Mouse (Mus musculus) hindbrain, embryonic 12.5 days (tissue): ENCODE measurements around the gene Qrfp. TPM values are rescaled to one million over a fixed set of nuclear protein-coding genes. Genes with fewer than 3 reads are reported as not detected.

ENCODE experiments used
- ATAC-seq: fragments of 200-750 bp; cut with Nextera tagmentation; 2 replicates; pipeline ENCODE4 v1.8.0; 2017; ENCODE audit warnings: moderate TSS enrichment; ENCODE audit not compliant: low FRiP score
- H3K27ac ChIP-seq: fragments of 300-500 bp; sonication (generic); 2 replicates; pipeline ENCODE4 v1.5.1; 2016; ENCODE audit warnings: mild to moderate bottlenecking
- H3K27me3 ChIP-seq: fragments of 300-500 bp; sonication (generic); 2 replicates; pipeline ENCODE4 v1.6.1; 2016; ENCODE audit warnings: mild to moderate bottlenecking
- H3K36me3 ChIP-seq: fragments of 300-500 bp; sonication (generic); 2 replicates; pipeline ENCODE4 v1.6.1; 2016; ENCODE audit warnings: mild to moderate bottlenecking
- H3K4me1 ChIP-seq: fragments of 300-500 bp; sonication (generic); 2 replicates; pipeline ENCODE4 v1.6.1; 2016
- H3K4me2 ChIP-seq: fragments of 300-500 bp; sonication (generic); replicated peaks from 2 replicates; pipeline ENCODE4 v1.6.1; 2016; ENCODE audit warnings: mild to moderate bottlenecking
- H3K4me3 ChIP-seq: fragments of 300-500 bp; sonication (generic); 2 replicates; pipeline ENCODE4 v1.5.1; 2016; ENCODE audit warnings: mild to moderate bottlenecking
- H3K9ac ChIP-seq: fragments of 300-500 bp; sonication (generic); 2 replicates; pipeline ENCODE4 v1.6.1; 2016; ENCODE audit warnings: mild to moderate bottlenecking, moderate library complexity
- H3K9me3 ChIP-seq: fragments of 300-500 bp; sonication (generic); replicated peaks from 2 replicates; pipeline ENCODE4 v1.6.1; 2016; ENCODE audit warnings: mild to moderate bottlenecking
- WGBS: fragments of 180-500 bp; shearing (Covaris S2); methylation state at CpG from one replicate; pipeline ENCODE4 v1.1.7; 2016; 5-methylcytosine and 5-hydroxymethylcytosine counted together
- polyA plus RNA-seq: library from polyadenylated mRNA; unstranded; fragments of >200 nt; fragmentation: Nextera tagmentation; extraction: Ambion mirVana; gene quantifications from 2 replicates; pipeline ENCODE4 v1.2.1, GENCODE M21; 2016

Qrfp gene
- 0.10 and 0.18 TPM in 2 replicates for polyA plus RNA-seq

GRCm38 (mm10) chr2:31810444-31810843, at the start of gene Qrfp:
Qrfp (minus strand) TSS chr2:31810580.
- Histone ChIP-seq H3K27ac (no peak within 1 kb of the TSS), H3K4me2 (no peak within 1 kb of the TSS), H3K36me3 (no peaks in the 10 kb centered on the region), H3K27me3 (0 out of 2 replicates have a peak, but pooled peaks cover 7% of the 10 kb centered on the region), H3K9ac (no peak within 1 kb of the TSS), H3K4me3 (no peak within 1 kb of the TSS), H3K4me1 (peaks cover 51% of the 10 kb centered on the region), H3K9me3 (no peaks in the 10 kb centered on the region)
- WGBS: 35% methylated on average over 12 of the region's 12 CpGs
- ATAC-seq: no peak

GRCm38 (mm10) chr2:31858500-31858899, 48.1 kb upstream of the Qrfp start:
- Histone ChIP-seq H3K4me3 (no peak overlapping the region), H3K27ac (no peak overlapping the region), H3K9me3 (no peaks in the 10 kb centered on the region), H3K9ac (no peak overlapping the region; the same call in 1 of the 2 replicates), H3K4me1 (peaks cover 39% of the 10 kb centered on the region), H3K36me3 (no peaks in the 10 kb centered on the region), H3K4me2 (no peak overlapping the region; the same call in 1 of the 2 replicates), H3K27me3 (peaks cover 19% of the 10 kb centered on the region)
- WGBS: 23% methylated on average over 12 of the region's 12 CpGs
- no peak for ATAC-seq

- WGBS: 80% methylated on average over 6 of the region's 6 CpGs
- H3K27me3 ChIP-seq: peaks cover 19% of the 10 kb centered on the region
Observed at GRCm38 (mm10) chr2:31857180-31857579, 46.8 kb upstream of the Qrfp start.

GRCm38 (mm10) chr2:31855991-31856390, 45.6 kb upstream of the Qrfp start:
- Histone ChIP-seq H3K27ac (no peak overlapping the region; the same call in 1 of the 2 replicates), H3K27me3 (peaks cover 19% of the 10 kb centered on the region), H3K4me2 (no peak overlapping the region), H3K9ac (no peak overlapping the region), H3K4me3 (no peak overlapping the region), H3K4me1 (peaks cover 39% of the 10 kb centered on the region), H3K36me3 (no peaks in the 10 kb centered on the region), H3K9me3 (no peaks in the 10 kb centered on the region)
- WGBS: 65% methylated on average over 8 of the region's 8 CpGs
- ATAC-seq: no peak

More at GRCm38 (mm10) chr2:31857180-31857579, 46.8 kb upstream of the Qrfp start:
- H3K4me2 ChIP-seq: no peak overlapping the region
- no peaks in the 10 kb centered on the region for H3K9me3 ChIP-seq
- no peak overlapping the region for H3K4me3 ChIP-seq
- H3K36me3 ChIP-seq: no peaks in the 10 kb centered on the region
- no peak for ATAC-seq
- H3K9ac ChIP-seq: no peak overlapping the region
- H3K27ac ChIP-seq: no peak overlapping the region
- peaks cover 39% of the 10 kb centered on the region for H3K4me1 ChIP-seq

- Histone ChIP-seq H3K9me3 (no peaks in the 10 kb centered on the region), H3K27ac (no peak overlapping the region), H3K4me1 (peaks cover 28% of the 10 kb centered on the region), H3K36me3 (no peaks in the 10 kb centered on the region), H3K27me3 (peaks cover 34% of the 10 kb centered on the region), H3K9ac (no peak overlapping the region), H3K4me3 (no peak overlapping the region), H3K4me2 (no peak overlapping the region)
- WGBS: 25% methylated on average over 12 of the region's 12 CpGs
- ATAC-seq: no peak
Observed at GRCm38 (mm10) chr2:31850141-31850540, 39.8 kb upstream of the Qrfp start.

GRCm38 (mm10) chr2:31847908-31848307, 37.5 kb upstream of the Qrfp start:
- no peak overlapping the region for H3K4me3 ChIP-seq
- no peak overlapping the region for H3K27ac ChIP-seq
- no peaks in the 10 kb centered on the region for H3K36me3 ChIP-seq
- ATAC-seq: no peak
- WGBS: 22% methylated on average over 6 of the region's 6 CpGs
- no peak overlapping the region for H3K4me2 ChIP-seq
- H3K9ac ChIP-seq: no peak overlapping the region
- H3K27me3 ChIP-seq: peaks cover 56% of the 10 kb centered on the region
- no peaks in the 10 kb centered on the region for H3K9me3 ChIP-seq
- H3K4me1 ChIP-seq: peaks cover 25% of the 10 kb centered on the region

GRCm38 (mm10) chr2:31846692-31847660, 36.6 kb upstream of the Qrfp start:
- Histone ChIP-seq H3K4me3 (peak overlapping the region; percentile 47), H3K36me3 (no peaks in the 10 kb centered on the region), H3K9ac (peak overlapping the region; percentile 64; the same call in 1 of the 2 replicates), H3K4me1 (peaks cover 25% of the 10 kb centered on the region), H3K27ac (no peak overlapping the region), H3K4me2 (peak overlapping the region; percentile 80), H3K9me3 (no peaks in the 10 kb centered on the region), H3K27me3 (peaks cover 62% of the 10 kb centered on the region)
- WGBS: 3% methylated on average over 35 of the region's 35 CpGs
- ATAC-seq: no peak

- peak within 1 kb of the TSS; percentile 64 for H3K9ac ChIP-seq
- H3K4me2 ChIP-seq: peak within 1 kb of the TSS; percentile 80
- peak within 1 kb of the TSS; percentile 47 for H3K4me3 ChIP-seq
- no peaks in the 10 kb centered on the region for H3K9me3 ChIP-seq
- peak; percentile 17; the same call in 1 of the 2 replicates for ATAC-seq
- peaks cover 69% of the 10 kb centered on the region for H3K27me3 ChIP-seq
- H3K4me1 ChIP-seq: peaks cover 25% of the 10 kb centered on the region
- no peaks in the 10 kb centered on the region for H3K36me3 ChIP-seq
- under 1% methylated on average over 84 of the region's 88 CpGs for WGBS
- H3K27ac ChIP-seq: no peak within 1 kb of the TSS
Observed at GRCm38 (mm10) chr2:31845896-31846691, 35.7 kb upstream of the Qrfp start, which contains the start of gene Fibcd1. Fibcd1 (minus strand) TSS chr2:31846005.

- H3K9ac ChIP-seq: peak overlapping the region; percentile 64
- H3K9me3 ChIP-seq: no peaks in the 10 kb centered on the region
- H3K27me3 ChIP-seq: peaks cover 71% of the 10 kb centered on the region
- peak overlapping the region; percentile 80 for H3K4me2 ChIP-seq
- peaks cover 25% of the 10 kb centered on the region for H3K4me1 ChIP-seq
- no peak for ATAC-seq
- WGBS: 5% methylated on average over 26 of the region's 26 CpGs
- no peaks in the 10 kb centered on the region for H3K36me3 ChIP-seq
- H3K4me3 ChIP-seq: peak overlapping the region; percentile 47
- no peak overlapping the region for H3K27ac ChIP-seq
Observed at GRCm38 (mm10) chr2:31845512-31845895, 35.1 kb upstream of the Qrfp start.

GRCm38 (mm10) chr2:31844729-31845136, 34.4 kb upstream of the Qrfp start:
- Histone ChIP-seq H3K4me1 (peaks cover 22% of the 10 kb centered on the region), H3K4me2 (peak overlapping the region; percentile 80; the same call in 1 of the 2 replicates), H3K4me3 (peak overlapping the region; percentile 5; the same call in 1 of the 2 replicates), H3K36me3 (no peaks in the 10 kb centered on the region), H3K9ac (no peak overlapping the region), H3K9me3 (no peaks in the 10 kb centered on the region), H3K27me3 (peaks cover 71% of the 10 kb centered on the region), H3K27ac (peak overlapping the region; percentile 35; the same call in 1 of the 2 replicates)
- ATAC-seq: peak; percentile 82
- WGBS: 1% methylated on average over 10 of the region's 10 CpGs

GRCm38 (mm10) chr2:31838868-31839267, 28.5 kb upstream of the Qrfp start:
- WGBS: 46% methylated on average over 1 of the region's 1 CpGs
- peaks cover 44% of the 10 kb centered on the region for H3K27me3 ChIP-seq
- H3K4me1 ChIP-seq: peaks cover 14% of the 10 kb centered on the region
- no peaks in the 10 kb centered on the region for H3K36me3 ChIP-seq
- no peak overlapping the region for H3K4me3 ChIP-seq
- ATAC-seq: no peak
- H3K27ac ChIP-seq: no peak overlapping the region
- H3K9me3 ChIP-seq: no peaks in the 10 kb centered on the region
- no peak overlapping the region for H3K4me2 ChIP-seq
- no peak overlapping the region for H3K9ac ChIP-seq

GRCm38 (mm10) chr2:31836985-31837384, 26.6 kb upstream of the Qrfp start:
- 27% methylated on average over 6 of the region's 6 CpGs for WGBS
- no peak overlapping the region for H3K9ac ChIP-seq
- H3K4me1 ChIP-seq: peaks cover 14% of the 10 kb centered on the region
- H3K4me3 ChIP-seq: no peak overlapping the region
- no peak overlapping the region for H3K4me2 ChIP-seq
- no peaks in the 10 kb centered on the region for H3K36me3 ChIP-seq
- H3K27me3 ChIP-seq: peaks cover 29% of the 10 kb centered on the region
- ATAC-seq: 0 out of 2 replicates have a peak, but pooled peaks have one; percentile 31
- no peaks in the 10 kb centered on the region for H3K9me3 ChIP-seq
- no peak overlapping the region for H3K27ac ChIP-seq
